Mouse (Mus musculus) cerebellum, adult 9-11 months (tissue): Measurements from ENCODE around the gene Ppp2r2c.
"Not testable (repeated sequence)": the region's sequence is repeated elsewhere in the genome, so short reads cannot be mapped to it uniquely, and the experiment has no call there.

Experiments used
- DNase-seq: peaks from one replicate; pipeline ENCODE4 v3.0.0; 2022

The Ppp2r2c gene

GRCm38 (mm10) chr5:36935486-36936473 lies 67.5 kb downstream of the Ppp2r2c start:
- peak; percentile 69 for DNase-seq

- peak; percentile 86 for DNase-seq
Measured at GRCm38 (mm10) chr5:36936548-36936947, 68.2 kb downstream of the Ppp2r2c start.

GRCm38 (mm10) chr5:36938021-36938420 lies 69.7 kb downstream of the Ppp2r2c start:
- peak; percentile 40 for DNase-seq

DNA sequence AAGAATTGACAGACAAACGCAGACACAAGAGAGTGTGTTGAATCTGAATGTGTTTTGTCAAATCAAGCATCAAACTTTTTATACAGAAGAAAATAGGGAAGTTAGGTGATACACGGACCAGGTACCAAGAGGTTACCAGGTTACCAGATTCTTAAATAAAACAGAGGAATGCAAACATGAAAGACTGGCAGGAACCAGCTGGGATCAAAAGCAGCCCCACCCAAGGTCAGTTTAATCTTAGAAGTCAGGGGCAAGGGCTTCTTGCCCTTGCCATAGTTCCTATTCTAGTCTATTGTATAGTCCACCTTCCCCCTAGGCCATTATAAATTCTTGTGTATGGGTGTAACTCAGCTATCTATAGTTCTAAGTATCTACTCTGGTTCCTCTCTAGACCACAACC lies 70.7 kb downstream of the Ppp2r2c start:
- DNase-seq, result not testable (repeated sequence)

DNA sequence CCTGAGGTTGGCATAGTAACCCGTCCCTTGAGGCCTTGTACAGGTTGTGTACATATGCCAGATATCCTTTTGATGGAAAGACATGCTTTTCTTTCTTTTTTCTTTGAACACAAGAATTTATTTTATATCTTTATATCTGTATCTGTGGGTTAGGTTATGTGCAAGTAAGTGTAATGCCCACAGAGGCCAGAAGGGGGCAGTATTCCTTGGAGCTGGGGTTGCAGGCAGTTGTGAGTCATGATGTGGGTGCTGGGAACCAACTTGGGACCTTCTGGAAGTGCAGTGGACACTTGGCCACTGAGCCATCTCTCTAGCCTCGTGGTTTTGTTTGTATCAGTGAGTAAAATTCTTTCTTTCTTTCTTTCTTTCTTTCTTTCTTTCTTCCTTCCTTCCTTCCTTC lies 74.1 kb downstream of the Ppp2r2c start:
- no peak for DNase-seq

- DNase-seq, result no peak
Measured at GRCm38 (mm10) chr5:36944552-36944951, 76.2 kb downstream of the Ppp2r2c start.

GRCm38 (mm10) chr5:36945102-36945701 lies 76.9 kb downstream of the Ppp2r2c start:
- DNase-seq, result no peak

DNA sequence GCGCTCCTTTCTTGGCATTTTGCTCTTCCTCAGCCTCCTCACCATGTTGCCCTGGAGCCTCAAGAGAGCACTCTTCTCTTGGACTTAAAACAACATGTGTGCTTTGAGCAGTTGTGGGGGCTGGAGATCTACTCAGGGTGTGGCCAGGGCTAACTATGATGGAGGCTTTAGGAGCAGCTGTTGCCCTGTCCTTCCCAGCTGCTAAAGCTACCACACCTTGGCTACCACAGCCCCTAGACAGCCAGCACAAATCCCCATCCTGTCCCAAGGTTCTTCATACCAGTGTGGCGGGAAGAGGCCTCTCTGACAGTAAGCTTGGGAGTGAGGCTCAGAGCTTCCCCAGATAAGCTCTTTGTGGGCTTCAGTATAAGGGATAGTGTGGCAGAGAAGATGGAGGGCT lies 77.4 kb downstream of the Ppp2r2c start:
- no peak for DNase-seq

- peak; percentile 66 for DNase-seq
Measured at GRCm38 (mm10) chr5:36946445-36946844, 78.1 kb downstream of the Ppp2r2c start.

DNA sequence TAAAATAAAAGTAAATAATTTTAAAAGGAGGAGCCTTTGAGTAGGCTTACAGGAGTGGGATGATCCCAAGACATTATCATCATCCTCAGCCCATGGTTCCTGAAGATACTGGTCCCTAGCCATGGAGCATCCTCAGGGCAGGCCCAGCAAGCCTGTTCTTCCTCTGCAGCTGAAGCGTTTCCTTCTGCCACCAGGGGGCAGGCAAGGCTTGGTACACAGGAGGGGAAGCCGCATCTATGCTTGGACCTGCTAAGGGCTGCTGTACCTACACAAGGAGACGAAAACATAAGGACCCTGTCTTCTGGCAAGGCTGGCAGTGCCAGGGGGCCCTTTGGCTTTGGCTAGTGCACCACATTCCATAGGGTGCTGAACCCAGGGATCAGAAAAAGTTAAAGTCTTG lies 80.5 kb downstream of the Ppp2r2c start:
- peak; percentile 71 for DNase-seq

DNA sequence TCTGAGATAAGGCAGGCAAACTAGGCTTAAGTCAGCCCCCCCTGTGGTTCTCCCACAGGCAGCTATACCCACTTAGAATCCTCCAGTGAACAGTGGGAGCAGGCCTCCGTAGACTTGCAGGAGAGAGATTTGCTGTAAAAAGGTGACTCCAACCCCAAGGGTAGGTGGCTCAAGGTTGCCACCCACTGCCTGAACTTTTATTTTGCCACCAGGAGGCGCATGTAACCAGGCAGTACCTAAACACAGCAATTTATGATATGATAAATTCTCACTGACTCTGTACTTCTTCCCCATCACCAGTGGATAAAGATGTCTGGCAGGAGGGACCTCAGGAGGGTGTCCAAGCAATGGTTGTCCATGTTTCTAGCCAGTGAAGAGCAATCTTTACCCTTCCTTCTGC lies 82.6 kb downstream of the Ppp2r2c start:
- DNase-seq, result no peak

- peak; percentile 50 for DNase-seq
Measured at GRCm38 (mm10) chr5:36952311-36952710, 84.0 kb downstream of the Ppp2r2c start.

- DNase-seq, result no peak
Measured at GRCm38 (mm10) chr5:36955366-36955765, 87.1 kb downstream of the Ppp2r2c start.

DNA sequence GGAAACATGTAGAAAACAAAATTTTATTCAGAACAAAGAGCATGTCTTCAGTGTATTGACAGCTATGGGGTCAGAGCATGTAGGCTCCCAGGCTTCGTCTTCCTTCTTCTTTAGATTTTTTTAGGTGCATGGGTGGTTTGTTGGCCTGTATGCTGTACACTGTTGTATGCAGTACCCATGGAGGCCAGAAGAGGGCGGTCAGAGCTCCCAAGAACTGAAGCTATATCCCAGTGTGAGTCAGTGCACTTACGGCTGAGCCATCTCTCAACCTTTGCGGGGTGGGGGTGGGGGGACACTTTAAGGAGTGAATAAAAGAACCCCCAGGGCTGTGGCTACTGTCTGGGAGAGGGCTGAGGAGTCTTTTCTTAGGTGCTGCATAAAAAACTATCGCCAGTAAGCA lies 90.5 kb downstream of the Ppp2r2c start:
- DNase-seq, result no peak

DNA sequence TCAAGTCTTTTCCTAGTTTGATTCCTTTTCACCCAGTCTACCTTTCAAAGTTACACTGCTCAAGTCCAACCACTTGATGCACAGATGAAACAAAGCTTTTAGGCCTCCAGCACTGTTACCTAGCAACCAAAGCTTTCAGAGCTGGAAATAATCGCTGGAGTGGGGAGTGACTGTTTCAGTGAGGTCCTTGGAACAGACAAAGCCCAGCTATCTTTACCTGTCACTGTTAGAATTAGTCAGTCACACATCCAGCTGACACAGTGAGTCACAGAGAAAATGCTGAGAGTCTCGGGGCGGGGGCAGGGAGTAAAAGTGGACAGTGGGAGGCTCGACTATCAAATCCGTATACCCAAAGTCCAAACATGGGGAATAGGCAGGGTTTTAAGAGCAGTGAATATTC lies 92.2 kb downstream of the Ppp2r2c start:
- DNase-seq, result no peak

GRCm38 (mm10) chr5:36971587-36971986 lies 103.3 kb downstream of the Ppp2r2c start:
- DNase-seq, result peak; percentile 80

DNA sequence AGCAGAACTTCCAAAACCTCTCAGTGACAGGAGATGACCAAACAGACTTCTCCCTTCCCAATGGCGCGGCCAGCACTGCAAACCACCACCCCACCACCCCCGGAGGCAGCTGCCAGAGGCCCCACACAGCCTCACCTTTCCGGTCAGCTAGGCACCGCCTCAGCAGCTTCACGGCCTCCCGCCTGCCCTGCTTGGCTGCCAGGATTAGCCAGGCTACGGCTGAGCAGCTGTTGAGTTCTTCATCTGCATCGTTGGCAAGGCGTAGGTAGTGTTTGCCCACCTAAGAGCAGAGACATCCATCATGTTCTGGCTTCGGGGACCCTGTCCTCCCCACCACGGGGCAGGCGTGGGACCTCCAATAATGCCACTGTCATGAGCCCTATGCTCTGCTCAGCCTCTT lies 107.0 kb downstream of the Ppp2r2c start:
- DNase-seq, result no peak

DNA sequence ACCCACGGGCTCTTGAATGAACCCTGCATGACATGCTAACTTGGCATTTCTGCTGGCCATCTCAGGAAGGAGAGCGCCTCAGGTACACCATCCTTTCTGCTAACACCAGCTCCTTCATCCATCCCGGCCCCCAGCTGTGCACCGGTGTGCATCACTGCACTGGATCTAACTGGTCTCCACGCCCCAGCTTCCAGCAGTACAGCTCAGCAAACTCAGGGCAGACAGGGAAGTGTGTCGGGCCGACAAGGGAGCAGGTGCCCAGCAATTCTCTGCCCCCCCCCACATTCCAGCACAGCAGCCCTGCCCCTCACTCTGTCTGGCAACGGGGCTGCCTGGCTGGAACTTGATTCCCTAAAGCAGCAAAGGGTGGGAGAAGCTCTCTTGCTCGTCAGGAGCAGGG lies 109.5 kb downstream of the Ppp2r2c start:
- no peak for DNase-seq

GRCm38 (mm10) chr5:36979001-36979400 lies 110.7 kb downstream of the Ppp2r2c start:
- no peak for DNase-seq

DNA sequence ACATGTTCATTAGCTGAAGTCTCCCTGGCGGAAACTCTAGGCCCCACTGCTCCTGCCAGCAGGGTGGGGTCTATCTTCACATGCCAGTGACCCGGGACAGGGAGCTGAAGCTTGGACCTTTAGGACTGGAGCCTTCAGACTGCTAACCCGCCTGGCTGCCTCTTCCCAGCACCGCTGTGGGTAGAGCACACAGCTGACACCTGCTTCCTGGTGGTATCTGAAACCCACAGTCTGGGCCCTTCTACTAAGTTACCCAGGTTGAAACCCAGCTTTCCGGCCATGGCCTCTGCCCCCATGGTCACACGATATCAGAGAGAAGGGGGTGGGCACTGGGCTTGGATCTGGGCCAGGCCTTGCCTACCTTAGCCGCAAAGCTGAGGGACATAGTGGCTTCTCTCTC lies 111.3 kb downstream of the Ppp2r2c start:
- no peak for DNase-seq

DNA sequence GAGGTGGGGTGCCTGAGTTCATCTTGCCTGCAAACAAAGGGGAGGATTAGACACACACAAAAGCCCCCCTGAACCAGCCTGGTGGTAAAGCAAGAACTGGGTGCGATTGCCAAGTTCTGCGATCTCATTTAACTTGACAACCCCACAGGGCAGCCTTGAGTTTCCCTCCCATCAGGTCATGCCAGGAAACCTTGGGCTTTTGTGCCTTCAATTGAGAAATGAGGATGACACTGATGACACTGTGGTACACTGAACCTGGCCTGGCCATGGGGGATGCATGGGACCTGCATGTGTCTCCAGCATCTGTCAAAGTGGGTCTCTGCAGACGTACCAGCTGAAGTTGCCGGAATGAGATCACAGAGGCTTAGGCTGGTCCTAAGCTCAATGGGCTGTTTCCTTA lies 114.0 kb downstream of the Ppp2r2c start:
- no peak for DNase-seq

GRCm38 (mm10) chr5:36986617-36987016 lies 118.3 kb downstream of the Ppp2r2c start:
- no peak for DNase-seq

DNA sequence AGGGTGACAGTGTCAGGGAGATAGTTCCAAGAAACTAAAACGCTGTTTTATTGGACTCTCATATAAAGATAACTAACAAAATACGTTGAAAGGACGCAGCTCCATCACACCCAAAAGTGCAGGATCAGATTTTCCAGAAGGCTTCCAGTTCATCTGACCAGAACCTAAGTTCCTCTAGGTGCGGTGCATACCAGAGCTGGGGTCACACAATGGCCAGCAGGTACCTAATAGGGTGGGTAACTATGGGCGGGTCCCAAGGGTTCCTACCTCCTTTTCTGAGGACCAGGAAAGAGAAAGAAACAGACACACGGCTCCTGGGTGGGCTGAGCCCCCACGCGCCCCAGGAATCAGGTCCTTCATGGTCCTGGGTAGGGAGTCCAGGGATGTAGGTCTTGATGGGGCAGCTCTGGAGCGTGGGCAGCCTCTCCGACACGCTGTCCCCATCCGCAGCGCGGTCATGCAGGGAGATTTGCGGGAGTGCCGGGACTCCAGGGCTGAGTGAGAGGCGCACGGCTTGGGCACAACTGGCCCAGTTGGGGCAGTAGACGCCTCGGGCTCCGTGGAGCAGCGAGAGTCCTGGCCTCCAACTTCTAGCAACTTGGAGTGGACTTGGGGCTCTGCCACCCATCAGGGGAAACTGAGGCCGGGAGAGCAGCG lies 119.9 kb downstream of the Ppp2r2c start:
- no peak for DNase-seq
